Mouse (Mus musculus): ENCODE data around the gene Fcer2a. TPM values are rescaled to one million over a fixed set of nuclear protein-coding genes. Genes with fewer than 3 reads are reported as not detected.

Gene Fcer2a
- polyA plus RNA-seq, 1 experiment from 2014 or later, result not detected

DNA sequence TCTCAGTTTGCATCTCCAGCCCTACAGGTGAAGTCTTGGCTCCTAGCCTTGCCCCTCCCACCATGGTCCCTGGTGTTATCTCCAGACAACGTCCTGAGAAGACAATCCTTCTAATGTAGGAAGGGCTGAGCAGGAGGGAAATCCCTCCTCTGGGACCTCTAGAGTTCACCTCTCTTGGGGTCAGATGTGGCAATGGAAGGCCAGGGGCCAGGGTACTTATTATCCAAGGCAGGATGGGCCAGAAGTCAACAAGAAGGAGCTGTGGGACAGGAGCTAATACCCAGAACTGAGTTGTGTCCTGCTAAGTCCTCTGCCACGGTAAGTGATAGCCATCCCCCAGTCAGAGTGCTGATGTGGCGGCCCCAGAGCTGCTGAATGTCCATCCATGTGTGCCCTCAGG is 38.4 kb downstream of the Fcer2a start, which contains the start of gene Retn:
Gene Retn, plus strand, starts transcription at position 245 of the 400 bp plus-strand sequence.
- H3K36me3 ChIP-seq (ENCODE audit: control insufficient read depth, insufficient read depth), result no peaks in the 10 kb centered on the region
- WGBS, result 66% methylated on average over 3 of the region's 3 CpGs
- no peak for ATAC-seq
- H3K4me1 ChIP-seq (replicated peaks; ENCODE audit: control insufficient read depth, insufficient read depth, low read length), result no peaks in the 10 kb centered on the region
- H3K27me3 ChIP-seq (replicated peaks; ENCODE audit: control insufficient read depth, insufficient read depth, low read length), result 0 out of 2 replicates have a peak, but pooled peaks cover 4% of the 10 kb centered on the region
- H3K27ac ChIP-seq (ENCODE audit: low read depth, low read length), result no peak within 1 kb of the TSS
- no peak within 1 kb of the TSS for H3K4me3 ChIP-seq (ENCODE audit: low read depth, low read length)
- H3K9ac ChIP-seq (ENCODE audit: low read depth, low read length), result no peak within 1 kb of the TSS
- H3K4me2 ChIP-seq (replicated peaks; ENCODE audit: low read depth), result no peak within 1 kb of the TSS
- no peak for TF ChIP-seq CTCF (IDR thresholded peaks at IDR 0.05; ENCODE audit: low read depth)
- H3K9me3 ChIP-seq (ENCODE audit: control insufficient read depth), result no peaks in the 10 kb centered on the region

DNA sequence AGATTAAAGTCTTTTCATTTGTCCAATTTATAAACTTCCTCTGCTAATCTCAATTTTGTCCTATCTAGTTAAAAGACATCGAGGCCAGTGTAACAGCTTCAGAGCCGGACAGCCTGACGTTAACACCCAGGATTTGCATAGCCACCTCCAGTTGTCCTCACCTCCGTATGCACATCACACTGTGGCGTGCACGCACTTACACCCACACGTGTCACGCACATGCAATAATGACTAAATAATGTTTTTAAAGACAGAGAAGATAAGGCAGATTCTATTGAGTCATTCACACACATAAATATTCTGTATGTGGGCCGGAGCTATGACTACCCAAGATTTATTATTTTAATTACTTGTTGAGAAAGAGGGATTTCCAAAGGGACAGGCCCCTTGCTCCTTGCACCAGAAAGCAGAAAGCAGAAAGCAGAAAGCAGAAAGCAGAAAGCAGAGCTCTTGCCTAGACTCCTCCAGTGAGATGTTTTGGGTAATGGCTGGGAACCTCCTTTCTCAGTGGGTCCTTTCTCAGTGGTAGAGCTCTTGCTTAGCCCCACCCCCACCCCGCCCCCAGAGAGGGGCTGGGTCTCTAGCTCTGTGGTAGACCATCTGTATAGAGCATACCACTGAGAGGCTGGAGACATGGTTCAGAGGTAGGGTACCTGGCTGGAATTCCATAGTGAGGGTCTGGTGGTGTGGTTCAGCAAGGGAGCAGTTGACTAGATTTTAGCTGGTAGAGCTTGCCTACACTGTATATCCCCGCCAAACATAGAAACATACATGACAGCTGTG is 39.1 kb downstream of the Fcer2a start:
- no peaks in the 10 kb centered on the region for H3K9me3 ChIP-seq (ENCODE audit: control insufficient read depth)
- H3K4me3 ChIP-seq (ENCODE audit: low read depth, low read length), result no peak overlapping the region
- TF ChIP-seq CTCF (IDR thresholded peaks at IDR 0.05; ENCODE audit: low read depth), result no peak
- no peak overlapping the region for H3K27ac ChIP-seq (ENCODE audit: low read depth, low read length)
- no peaks in the 10 kb centered on the region for H3K4me1 ChIP-seq (replicated peaks; ENCODE audit: control insufficient read depth, insufficient read depth, low read length)
- no peak overlapping the region for H3K9ac ChIP-seq (ENCODE audit: low read depth, low read length)
- H3K36me3 ChIP-seq (ENCODE audit: control insufficient read depth, insufficient read depth), result no peaks in the 10 kb centered on the region
- H3K4me2 ChIP-seq (replicated peaks; ENCODE audit: low read depth), result no peak overlapping the region
- H3K27me3 ChIP-seq (replicated peaks; ENCODE audit: control insufficient read depth, insufficient read depth, low read length), result 0 out of 2 replicates have a peak, but pooled peaks cover 4% of the 10 kb centered on the region
- WGBS, result 65% methylated on average over 11 of the region's 11 CpGs
- no peak for ATAC-seq

DNA sequence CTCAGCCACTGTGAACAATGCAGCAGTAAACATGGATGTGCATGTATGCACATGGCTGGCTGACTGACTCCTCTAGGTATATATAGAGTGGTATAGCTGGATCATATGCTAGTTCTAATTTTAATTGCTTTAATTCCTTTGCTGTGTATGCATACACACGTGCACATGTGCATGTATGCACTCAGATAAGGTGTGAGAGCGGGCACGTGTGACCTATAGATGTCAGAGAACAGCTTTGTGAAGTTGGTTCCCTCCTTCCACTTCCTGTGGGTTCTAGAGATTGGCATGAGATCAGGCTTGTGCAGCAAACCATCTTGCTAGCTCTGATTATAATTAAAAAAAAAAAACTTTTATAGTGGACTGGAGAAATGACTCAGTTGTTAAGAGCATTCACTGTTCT is 41.1 kb downstream of the Fcer2a start:
- H3K27me3 ChIP-seq (replicated peaks; ENCODE audit: control insufficient read depth, insufficient read depth, low read length), result 0 out of 2 replicates have a peak, but pooled peaks cover 4% of the 10 kb centered on the region
- WGBS, result 61% methylated on average over 3 of the region's 3 CpGs
- ATAC-seq, result no peak
- no peak overlapping the region for H3K4me2 ChIP-seq (replicated peaks; ENCODE audit: low read depth)
- no peak overlapping the region for H3K9ac ChIP-seq (ENCODE audit: low read depth, low read length)
- no peaks in the 10 kb centered on the region for H3K36me3 ChIP-seq (ENCODE audit: control insufficient read depth, insufficient read depth)
- H3K4me3 ChIP-seq (ENCODE audit: low read depth, low read length), result no peak overlapping the region
- no peaks in the 10 kb centered on the region for H3K9me3 ChIP-seq (ENCODE audit: control insufficient read depth)
- no peaks in the 10 kb centered on the region for H3K4me1 ChIP-seq (replicated peaks; ENCODE audit: control insufficient read depth, insufficient read depth, low read length)
- no peak overlapping the region for H3K27ac ChIP-seq (ENCODE audit: low read depth, low read length)
- TF ChIP-seq CTCF (IDR thresholded peaks at IDR 0.05; ENCODE audit: low read depth), result no peak

DNA sequence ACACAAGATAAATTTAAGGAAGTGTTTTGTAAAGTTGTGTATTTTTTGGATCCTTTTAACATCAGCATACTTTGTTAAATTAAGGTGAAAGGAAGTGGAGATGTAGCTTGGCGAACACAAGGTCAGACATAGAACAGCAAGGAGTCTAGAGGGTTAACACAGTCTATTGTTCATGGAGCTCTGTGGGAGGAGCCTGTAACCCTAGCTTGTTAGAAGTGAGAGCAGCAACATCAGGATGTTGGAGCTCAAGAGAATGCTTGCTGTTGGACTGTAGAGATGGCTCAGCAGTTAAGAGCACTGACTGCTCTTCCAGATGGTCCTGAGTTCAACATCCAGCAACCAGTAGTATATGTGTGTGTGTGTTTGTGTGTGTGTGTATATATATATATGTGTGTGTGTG is 45.0 kb downstream of the Fcer2a start:
- no peak for ATAC-seq
- Histone ChIP-seq H3K36me3 (ENCODE audit: control insufficient read depth, insufficient read depth) (no peaks in the 10 kb centered on the region), H3K27me3 (replicated peaks; ENCODE audit: control insufficient read depth, insufficient read depth, low read length) (no peaks in the 10 kb centered on the region), H3K27ac (ENCODE audit: low read depth, low read length) (no peak overlapping the region), H3K9ac (ENCODE audit: low read depth, low read length) (no peak overlapping the region), H3K4me3 (ENCODE audit: low read depth, low read length) (no peak overlapping the region), H3K4me2 (replicated peaks; ENCODE audit: low read depth) (no peak overlapping the region), H3K9me3 (ENCODE audit: control insufficient read depth) (no peaks in the 10 kb centered on the region), H3K4me1 (replicated peaks; ENCODE audit: control insufficient read depth, insufficient read depth, low read length) (no peaks in the 10 kb centered on the region; the same call in 1 of the 2 replicates)
- no peak for TF ChIP-seq CTCF (IDR thresholded peaks at IDR 0.05; ENCODE audit: low read depth)
- 65% methylated on average over 1 of the region's 1 CpGs for WGBS

DNA sequence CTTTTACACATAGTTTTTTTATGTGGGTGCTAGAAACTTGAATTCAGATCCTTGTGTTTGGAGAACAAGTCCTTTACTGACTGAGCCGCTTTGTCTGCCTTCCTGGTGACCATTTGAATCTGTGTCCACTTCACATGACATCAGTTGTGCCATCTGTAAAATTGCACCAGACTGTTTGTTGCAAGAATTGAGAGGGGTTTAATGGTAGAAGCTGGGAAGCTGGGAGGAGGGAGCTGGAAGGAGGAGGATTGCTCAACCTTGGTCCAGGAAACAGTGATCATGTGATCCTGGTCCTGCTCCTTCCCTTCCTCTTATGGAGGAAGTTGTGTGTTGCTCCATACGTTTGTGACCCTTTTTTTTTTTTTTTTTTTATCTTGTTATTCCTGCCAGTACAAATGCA is 45.7 kb downstream of the Fcer2a start:
- H3K4me2 ChIP-seq (replicated peaks; ENCODE audit: low read depth), result no peak overlapping the region
- no peaks in the 10 kb centered on the region for H3K27me3 ChIP-seq (replicated peaks; ENCODE audit: control insufficient read depth, insufficient read depth, low read length)
- TF ChIP-seq CTCF (IDR thresholded peaks at IDR 0.05; ENCODE audit: low read depth), result no peak
- H3K27ac ChIP-seq (ENCODE audit: low read depth, low read length), result no peak overlapping the region
- H3K36me3 ChIP-seq (ENCODE audit: control insufficient read depth, insufficient read depth), result no peaks in the 10 kb centered on the region
- no peaks in the 10 kb centered on the region; the same call in 1 of the 2 replicates for H3K4me1 ChIP-seq (replicated peaks; ENCODE audit: control insufficient read depth, insufficient read depth, low read length)
- no peak for ATAC-seq
- H3K9me3 ChIP-seq (ENCODE audit: control insufficient read depth), result no peaks in the 10 kb centered on the region
- no peak overlapping the region for H3K9ac ChIP-seq (ENCODE audit: low read depth, low read length)
- H3K4me3 ChIP-seq (ENCODE audit: low read depth, low read length), result no peak overlapping the region
- 64% methylated on average over 2 of the region's 2 CpGs for WGBS

DNA sequence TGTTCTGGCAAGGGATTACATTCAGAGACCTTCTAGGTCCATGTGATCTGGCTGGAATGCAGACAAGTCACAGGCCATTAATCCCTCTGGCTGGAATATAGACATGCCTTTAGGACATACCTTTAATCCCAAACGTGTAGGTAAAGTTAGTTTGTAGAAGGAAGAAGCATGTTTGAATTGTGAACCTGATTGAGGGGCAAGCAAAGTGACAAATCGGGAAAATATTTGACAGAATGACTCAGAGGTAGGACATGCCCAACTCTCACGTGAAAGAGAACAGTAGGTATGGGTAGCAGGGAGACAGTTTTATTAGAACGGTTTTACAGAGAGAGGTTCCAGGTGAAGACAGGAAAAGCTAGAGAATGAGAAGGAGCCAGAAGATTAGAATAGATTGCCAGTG is 46.4 kb downstream of the Fcer2a start:
- 0 out of 2 replicates have a peak, but pooled peaks cover 3% of the 10 kb centered on the region for H3K36me3 ChIP-seq (ENCODE audit: control insufficient read depth, insufficient read depth)
- no peaks in the 10 kb centered on the region; the same call in 1 of the 2 replicates for H3K4me1 ChIP-seq (replicated peaks; ENCODE audit: control insufficient read depth, insufficient read depth, low read length)
- H3K9ac ChIP-seq (ENCODE audit: low read depth, low read length), result no peak overlapping the region
- TF ChIP-seq CTCF (IDR thresholded peaks at IDR 0.05; ENCODE audit: low read depth), result no peak
- H3K27me3 ChIP-seq (replicated peaks; ENCODE audit: control insufficient read depth, insufficient read depth, low read length), result no peaks in the 10 kb centered on the region
- H3K9me3 ChIP-seq (ENCODE audit: control insufficient read depth), result no peaks in the 10 kb centered on the region
- no peak for ATAC-seq
- no peak overlapping the region for H3K27ac ChIP-seq (ENCODE audit: low read depth, low read length)
- 64% methylated on average over 4 of the region's 4 CpGs for WGBS
- H3K4me3 ChIP-seq (ENCODE audit: low read depth, low read length), result no peak overlapping the region
- no peak overlapping the region for H3K4me2 ChIP-seq (replicated peaks; ENCODE audit: low read depth)

All from intestine, postnatal 0 days (tissue).